Mouse (Mus musculus): ENCODE results near the gene Zscan29. TPM values are rescaled to one million over a fixed set of nuclear protein-coding genes. Genes with fewer than 3 reads are reported as not detected.

The Zscan29 gene
- total and polyA plus RNA-seq, 3 experiments, result 6.5 to 199 (median 10.2) TPM

DNA sequence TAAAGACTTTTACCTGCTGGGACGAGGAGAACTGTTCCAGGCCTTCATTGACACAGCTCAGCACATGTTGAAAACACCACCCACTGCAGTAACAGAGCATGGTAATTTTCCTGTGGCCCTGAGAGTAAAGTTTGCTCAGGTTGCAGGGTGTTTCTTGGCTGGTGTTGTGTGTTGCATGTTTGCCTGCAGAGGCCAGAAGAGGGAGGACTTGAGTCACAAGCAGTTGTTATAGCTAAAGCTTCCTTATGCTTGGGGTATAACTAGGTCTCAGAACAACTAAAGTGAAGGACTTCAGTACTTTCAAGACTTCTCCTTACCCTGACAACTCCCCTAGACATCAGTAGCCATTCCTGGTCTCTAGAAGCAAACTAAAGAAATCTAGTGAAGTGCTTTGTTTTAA lies 17.6 kb upstream of the Zscan29 start:
- no peaks in the 10 kb centered on the region for H3K27me3 ChIP-seq (ENCODE audit: control insufficient read depth in 1 of 2, insufficient read depth in 2 of 2, low read length in 2 of 2)
- DNase-seq (ENCODE audit: low read depth, low spot score), result no peak
- peak; percentile 47 for TF ChIP-seq SMC3 (IDR thresholded peaks at IDR 0.05; ENCODE audit: low read depth, low read length)
- peak in 2 of 3 experiments; percentile 25 to 39; a peak in 3 of 6 replicates for TF ChIP-seq CTCF (IDR thresholded peaks at IDR 0.05 in 2 of 3, conservative IDR thresholded peaks at IDR 0.05 in 1 of 3; ENCODE audit: control insufficient read depth in 1 of 3, insufficient read depth in 1 of 3, low read depth in 2 of 3, low read length in 3 of 3, poor library complexity in 1 of 3, severe bottlenecking in 1 of 3)
- TF ChIP-seq UBTF (IDR thresholded peaks at IDR 0.05; ENCODE audit: borderline replicate concordance, insufficient read depth, low read depth, low read length), result no peak
- no peak for TF ChIP-seq EP300 (IDR thresholded peaks at IDR 0.05; ENCODE audit: low read depth in 1 of 2, low read length in 2 of 2)
- TF ChIP-seq MYB (IDR thresholded peaks at IDR 0.05; ENCODE audit: low read depth, low read length), result no peak
- TF ChIP-seq POLR2A (IDR thresholded peaks at IDR 0.05; ENCODE audit: control insufficient read depth in 1 of 2, insufficient read depth in 1 of 2, low read depth in 1 of 2, low read length in 2 of 2, poor library complexity in 1 of 2), result no peak
- no peak for TF ChIP-seq ZC3H11A (IDR thresholded peaks at IDR 0.05; ENCODE audit: low read depth, low read length)
- TF ChIP-seq BHLHE40 (IDR thresholded peaks at IDR 0.05; ENCODE audit: borderline replicate concordance, low read depth, low read length), result no peak
- TF ChIP-seq CHD2 (IDR thresholded peaks at IDR 0.05; ENCODE audit: low read length), result no peak
- TF ChIP-seq MAFK (IDR thresholded peaks at IDR 0.05; ENCODE audit: borderline replicate concordance, low read depth, low read length), result no peak
- TF ChIP-seq RCOR1 (IDR thresholded peaks at IDR 0.05; ENCODE audit: low read depth, low read length), result no peak
- TF ChIP-seq RAD21 (IDR thresholded peaks at IDR 0.05; ENCODE audit: low read depth, low read length), result peak; percentile 15
- no peak for TF ChIP-seq MXI1 (IDR thresholded peaks at IDR 0.05; ENCODE audit: low read depth, low read length)
- no peak for TF ChIP-seq ZKSCAN1 (IDR thresholded peaks at IDR 0.05; ENCODE audit: low read depth, low read length)
- TF ChIP-seq JUND (IDR thresholded peaks at IDR 0.05; ENCODE audit: low read depth, low read length), result no peak
- no peak for TF ChIP-seq TBP (IDR thresholded peaks at IDR 0.05; ENCODE audit: low read depth, low read length)
- no peak for TF ChIP-seq SIN3A (IDR thresholded peaks at IDR 0.05; ENCODE audit: low read length)
- TF ChIP-seq MEF2A (IDR thresholded peaks at IDR 0.05; ENCODE audit: extremely low read depth, insufficient replicate concordance, low read depth, low read length, poor library complexity, severe bottlenecking), result no peak
- TF ChIP-seq POLR2AphosphoS2 (IDR thresholded peaks at IDR 0.05; ENCODE audit: low read length), result no peak
- TF ChIP-seq MAZ (IDR thresholded peaks at IDR 0.05; ENCODE audit: low read depth, low read length), result no peak
- TF ChIP-seq MAX (IDR thresholded peaks at IDR 0.05; ENCODE audit: low read length), result no peak
- no peak for TF ChIP-seq E2F4 (IDR thresholded peaks at IDR 0.05; ENCODE audit: borderline replicate concordance, low read depth, low read length)
- no peak for TF ChIP-seq GABPA (IDR thresholded peaks at IDR 0.05; ENCODE audit: low read depth, low read length)
- no peak for TF ChIP-seq NRF1 (IDR thresholded peaks at IDR 0.05; ENCODE audit: insufficient read depth, low read depth, low read length, poor library complexity, severe bottlenecking)
- no peak for TF ChIP-seq KAT2A (conservative IDR thresholded peaks at IDR 0.05; ENCODE audit: low read depth, low read length)
- no peak overlapping the region for H3K9ac ChIP-seq (ENCODE audit: control insufficient read depth, low read depth, low read length, poor library complexity, severe bottlenecking)
- no peaks in the 10 kb centered on the region for H3K9me3 ChIP-seq (replicated peaks; ENCODE audit: insufficient read depth, low read length)
- H3K79me2 ChIP-seq (ENCODE audit: control insufficient read depth, insufficient read depth, low read length, poor library complexity), result no peaks in the 10 kb centered on the region
- no peaks in the 10 kb centered on the region for H3K4me1 ChIP-seq (ENCODE audit: control insufficient read depth in 1 of 2, insufficient read depth in 2 of 2, low read length in 2 of 2)
- peaks cover 0 to 16% of the 10 kb centered on the region in 2 experiments; a peak in 2 of 4 replicates for H3K36me3 ChIP-seq (ENCODE audit: control insufficient read depth in 1 of 2, insufficient read depth in 2 of 2, low read length in 2 of 2)
- no peak overlapping the region for H3K4me3 ChIP-seq (ENCODE audit: control insufficient read depth in 1 of 2, insufficient read depth in 1 of 2, low read depth in 2 of 2, low read length in 2 of 2)
- no peak overlapping the region for H3K27ac ChIP-seq (ENCODE audit: control insufficient read depth, low read depth, low read length)
